Mouse (Mus musculus) lung, postnatal 14 days (tissue): ENCODE results near the gene Toporsl.
A peak's percentile ranks its signal among the peaks of the same experiment; 100 is the strongest.

Experiments
- DNase-seq: peaks from one replicate; pipeline ENCODE4 v3.0.0; 2021

Gene Toporsl

DNA sequence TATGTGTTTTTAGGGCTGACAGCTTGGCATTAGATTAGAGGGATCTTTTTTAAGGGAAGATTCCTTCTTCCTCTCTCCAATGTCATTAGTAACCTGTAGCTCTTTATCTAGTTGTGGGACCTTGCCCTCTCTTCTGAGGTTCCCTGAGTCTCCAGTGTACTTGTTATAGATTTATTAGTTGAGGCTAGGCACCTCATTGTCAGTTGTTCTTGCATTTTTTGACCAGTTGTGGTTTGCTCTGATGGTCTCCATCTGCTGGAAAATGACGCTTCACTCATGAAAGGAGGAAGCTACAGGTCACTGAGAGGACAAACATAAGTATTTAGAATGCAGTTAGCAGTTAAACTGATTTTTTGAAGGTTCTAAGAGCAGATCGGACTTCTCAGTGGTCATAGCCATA is at the start of gene Toporsl:
Toporsl (plus strand) TSS at position 348 of the 400 bp plus-strand sequence.
- no peak for DNase-seq

DNA sequence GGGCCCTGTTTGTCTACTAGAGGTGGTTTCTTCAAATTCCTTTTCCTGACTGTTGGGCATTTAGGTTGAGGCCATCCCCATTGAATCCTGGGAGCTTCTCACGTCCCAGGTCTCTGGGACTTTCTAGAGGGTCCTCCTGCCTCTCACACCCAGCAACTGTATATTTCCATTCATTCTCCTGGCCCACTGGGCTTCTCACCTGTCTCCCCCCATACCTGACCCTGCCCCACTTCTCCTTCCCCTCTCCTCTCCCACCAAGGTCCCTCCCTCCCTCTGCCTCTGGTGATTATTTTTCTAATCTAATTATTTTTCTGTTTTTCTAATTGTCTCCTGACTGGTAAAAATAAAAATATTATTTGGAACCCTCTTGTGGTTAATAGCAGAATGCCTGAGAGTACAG is 38.4 kb upstream of the Toporsl start:
- DNase-seq, result no peak

DNA sequence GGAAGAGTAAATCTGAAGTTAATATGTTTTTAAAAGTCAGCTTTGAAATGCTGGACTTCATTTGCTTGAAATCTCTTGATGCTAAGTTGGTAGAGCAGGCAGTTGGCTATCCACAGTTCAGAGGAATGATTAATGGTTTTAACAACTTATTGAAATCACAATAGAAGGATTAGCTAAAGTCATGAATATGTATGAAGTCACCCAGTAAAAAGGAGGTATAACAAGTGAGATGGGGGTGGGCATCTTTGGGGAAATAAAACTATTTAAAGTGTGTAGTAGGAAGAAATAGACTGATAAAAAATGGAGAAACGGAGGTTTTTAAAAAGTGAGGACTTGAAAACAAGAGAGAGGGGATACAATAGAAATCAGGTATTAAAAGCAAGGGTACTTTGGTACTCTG is 38.0 kb upstream of the Toporsl start:
- DNase-seq, result no peak

DNA sequence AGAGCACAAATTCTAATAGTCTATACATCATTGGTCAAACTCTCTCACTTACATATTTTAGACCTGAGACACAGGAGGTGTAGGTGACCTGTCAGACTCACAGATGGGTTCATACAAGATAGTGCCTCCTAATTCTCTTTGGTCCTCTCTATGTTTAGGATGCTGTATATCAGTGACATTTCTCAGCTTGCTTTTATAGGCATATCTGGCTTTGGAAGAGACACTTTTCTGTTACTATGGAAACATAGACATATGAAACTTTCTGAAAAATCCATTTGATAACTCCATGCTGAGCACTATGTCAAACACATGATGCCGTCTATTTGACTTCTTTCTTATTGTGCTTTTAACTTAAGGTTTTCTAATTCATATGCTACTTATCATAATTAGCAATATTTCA is 32.2 kb upstream of the Toporsl start:
- no peak for DNase-seq

DNA sequence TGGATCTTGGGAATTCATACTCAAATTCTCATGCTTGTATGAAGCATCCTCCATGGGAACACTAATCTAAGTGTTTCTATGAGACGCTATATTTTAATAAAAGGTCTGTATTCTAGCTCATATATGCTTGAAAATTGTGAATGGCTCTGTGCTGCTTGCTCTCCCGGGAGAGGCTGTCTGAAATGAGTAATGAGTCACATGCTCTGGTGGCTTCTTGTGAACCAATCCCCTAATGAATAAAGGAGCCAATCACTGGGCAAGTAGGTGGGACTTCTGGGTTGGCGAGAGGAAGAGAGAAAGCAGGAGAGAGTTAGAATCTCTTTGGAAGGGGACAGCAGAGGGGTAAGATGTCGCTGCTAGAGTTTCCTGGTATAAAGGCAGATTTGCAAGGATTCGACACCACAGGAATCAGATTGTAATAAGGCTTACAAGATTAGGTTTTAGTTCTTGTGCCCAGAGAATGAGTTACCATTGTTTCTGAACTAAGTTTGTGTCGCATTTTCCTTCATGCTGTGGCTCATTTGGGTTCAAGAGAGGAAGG is 9.8 kb upstream of the Toporsl start:
- no peak for DNase-seq

DNA sequence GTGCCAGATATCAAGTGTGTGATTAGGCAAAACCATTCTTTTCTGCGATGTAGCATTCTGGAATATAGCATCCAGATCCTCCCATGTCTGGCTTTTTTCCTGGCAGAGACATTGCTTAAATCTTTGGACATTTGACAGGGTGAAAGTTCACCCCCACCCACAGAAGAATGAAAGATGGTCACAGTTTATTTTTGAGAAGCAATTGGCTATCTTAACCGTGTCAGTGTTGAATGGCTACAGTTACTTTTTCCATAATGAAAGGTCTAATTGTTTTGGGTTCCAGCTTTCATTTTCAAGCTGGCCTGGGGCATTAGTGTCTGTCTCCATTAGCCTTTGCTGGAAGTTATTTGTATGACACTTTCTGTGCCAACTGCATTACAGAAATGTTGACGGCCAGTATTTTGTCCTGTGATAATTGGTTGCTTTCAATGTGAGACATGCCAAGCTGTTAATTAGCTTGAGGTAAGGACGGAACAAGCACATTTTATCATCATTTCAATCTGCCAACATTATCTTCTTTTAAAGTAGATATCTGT is 2.2 kb upstream of the Toporsl start:
- DNase-seq, result no peak

DNA sequence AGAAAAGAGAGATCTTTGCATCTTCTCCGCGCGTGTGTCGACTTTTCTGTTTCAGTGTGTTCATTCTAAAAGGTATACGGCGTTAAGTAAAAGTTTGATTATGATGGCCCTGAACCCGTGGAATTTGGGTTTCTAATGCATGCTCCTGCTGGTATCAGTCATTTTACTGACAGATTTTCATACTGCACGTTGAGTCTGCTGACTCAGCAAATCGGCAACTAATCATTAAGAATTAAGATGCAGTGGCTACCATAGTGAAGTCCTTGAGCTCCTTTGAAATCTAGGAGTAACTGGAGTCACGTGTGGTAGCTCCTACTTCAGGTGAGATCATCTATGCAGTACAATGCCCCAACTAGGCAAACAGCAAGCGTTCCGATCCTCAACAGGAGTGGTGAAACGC is 1.4 kb upstream of the Toporsl start:
- DNase-seq, result no peak

DNA sequence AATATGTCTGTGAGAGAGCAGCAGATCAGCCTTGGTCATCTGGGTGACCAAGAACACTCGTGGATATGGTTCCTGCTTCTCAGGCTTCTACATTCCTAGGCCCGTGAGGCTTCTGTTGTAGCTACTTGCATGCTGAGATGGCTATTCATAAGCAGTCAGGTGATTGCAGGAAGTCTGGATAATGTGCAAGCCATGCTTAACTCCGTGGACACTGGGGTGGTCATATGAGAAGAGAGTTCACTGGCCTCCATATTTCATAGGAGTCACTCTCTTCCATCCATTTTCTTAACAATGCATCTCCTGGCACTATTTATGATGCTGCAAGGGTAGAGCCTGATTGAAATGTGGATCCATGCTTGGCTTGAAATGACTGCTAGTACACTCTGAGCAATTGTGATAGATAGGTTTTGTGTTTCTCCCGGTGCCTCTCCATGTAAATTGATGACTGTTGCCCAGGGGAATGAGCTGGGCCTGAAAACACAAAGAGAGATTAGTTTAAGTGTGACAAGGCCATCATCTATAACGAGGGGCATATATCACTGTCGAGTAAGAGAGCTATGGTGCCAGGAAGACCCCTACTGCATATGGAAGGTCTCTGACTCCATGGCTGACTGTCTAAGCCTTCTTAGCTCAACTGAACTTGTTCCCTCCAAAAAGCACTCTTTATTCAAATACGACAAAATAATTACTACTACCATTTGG is 2.3 kb downstream of the Toporsl start:
- no peak for DNase-seq

DNA sequence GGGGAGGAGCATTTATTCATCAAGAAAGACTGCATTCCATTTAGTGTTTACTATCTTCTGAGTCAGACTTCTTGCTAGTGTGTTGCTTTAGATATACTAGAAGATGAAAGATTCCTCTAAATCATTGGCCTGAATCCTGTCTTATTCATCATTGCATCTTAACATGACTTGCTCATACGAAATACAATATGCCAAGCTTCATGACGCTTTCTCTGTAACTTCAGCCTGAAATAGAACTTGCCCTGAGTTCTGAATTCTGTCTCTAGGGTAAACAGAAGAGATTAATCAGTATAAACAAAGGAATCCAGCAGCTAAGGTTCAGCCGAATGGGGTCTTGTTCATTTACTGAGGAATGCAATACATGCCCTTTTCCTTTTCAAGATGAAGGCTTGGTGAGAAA is 10.8 kb downstream of the Toporsl start:
- DNase-seq, result no peak

DNA sequence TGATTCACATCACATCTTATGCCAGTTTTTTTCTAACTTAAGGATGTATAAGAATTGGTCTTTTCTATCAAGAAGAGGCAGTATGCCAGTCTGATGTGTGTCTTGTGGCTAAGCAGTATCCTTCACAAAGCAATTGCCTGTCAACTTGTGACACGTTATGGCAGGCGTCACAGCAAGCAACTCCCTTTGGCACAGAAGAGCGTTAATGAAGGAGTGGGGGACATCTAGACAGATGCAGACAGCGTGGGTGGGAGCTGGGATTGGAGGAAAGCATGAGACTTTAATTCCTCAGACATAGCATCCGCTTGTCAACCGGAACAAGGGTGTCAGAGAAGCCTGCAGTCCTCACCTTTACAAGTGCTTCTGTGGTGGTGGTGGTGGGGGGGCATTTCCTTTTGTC is 38.9 kb downstream of the Toporsl start:
- no peak for DNase-seq

DNA sequence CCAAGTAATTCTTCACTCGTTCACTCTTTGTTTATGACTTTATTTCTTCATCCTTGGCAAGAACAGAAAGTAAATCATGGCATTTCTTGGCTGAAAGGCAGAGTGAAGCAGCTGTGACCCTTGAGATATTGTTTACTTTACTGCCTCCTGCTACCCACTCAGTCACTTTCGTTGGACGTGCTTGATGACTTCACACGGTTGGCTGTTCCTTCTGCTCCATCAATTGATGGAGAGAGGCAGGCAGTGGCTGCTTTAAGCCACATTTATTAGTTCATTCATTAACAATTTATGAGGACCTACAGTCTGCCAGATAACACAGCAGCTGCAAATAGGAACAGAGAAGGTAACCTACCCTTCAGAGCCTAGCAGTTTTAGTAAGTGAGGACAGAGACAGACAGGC is 51.7 kb downstream of the Toporsl start:
- no peak for DNase-seq

DNA sequence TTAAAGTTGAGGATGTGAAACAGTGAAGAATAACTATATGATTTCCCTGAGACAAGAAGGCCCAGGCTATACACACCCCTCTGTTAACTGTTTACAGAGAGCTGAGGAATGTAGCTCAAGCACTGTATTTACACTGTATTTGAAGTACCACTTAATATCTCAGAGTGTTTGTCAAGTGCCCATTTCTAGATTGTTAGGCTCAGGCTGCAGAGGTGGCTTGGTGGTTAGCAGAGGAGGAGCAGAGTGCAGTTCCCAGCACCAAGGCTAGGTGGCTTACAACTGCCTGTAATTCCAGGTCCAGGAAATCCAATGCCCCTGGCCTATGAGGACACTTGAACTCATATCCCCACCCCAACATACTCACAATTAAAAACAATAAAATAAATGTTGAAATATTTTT is 63.6 kb downstream of the Toporsl start:
- DNase-seq, result peak; percentile 9

DNA sequence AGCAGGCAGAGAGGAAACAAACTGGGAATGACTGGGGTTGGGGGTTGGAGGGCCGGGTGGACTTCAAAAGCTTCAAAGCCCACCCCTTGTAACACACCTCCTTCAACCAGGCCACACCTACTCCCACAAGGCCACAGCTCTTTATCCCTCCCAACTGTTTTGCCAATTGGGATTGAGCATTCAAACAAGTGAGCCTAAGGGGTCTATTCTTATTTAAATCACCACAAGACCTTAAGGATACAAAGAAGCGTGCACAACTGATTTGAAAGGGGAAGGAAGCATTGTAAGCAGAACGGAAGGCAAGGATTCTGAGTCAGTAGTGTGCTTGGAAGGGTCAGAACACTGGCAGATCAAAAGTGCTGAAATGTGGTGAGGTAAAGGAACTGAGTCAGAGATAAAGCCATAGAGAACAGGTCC is 64.6 kb downstream of the Toporsl start:
- no peak for DNase-seq

DNA sequence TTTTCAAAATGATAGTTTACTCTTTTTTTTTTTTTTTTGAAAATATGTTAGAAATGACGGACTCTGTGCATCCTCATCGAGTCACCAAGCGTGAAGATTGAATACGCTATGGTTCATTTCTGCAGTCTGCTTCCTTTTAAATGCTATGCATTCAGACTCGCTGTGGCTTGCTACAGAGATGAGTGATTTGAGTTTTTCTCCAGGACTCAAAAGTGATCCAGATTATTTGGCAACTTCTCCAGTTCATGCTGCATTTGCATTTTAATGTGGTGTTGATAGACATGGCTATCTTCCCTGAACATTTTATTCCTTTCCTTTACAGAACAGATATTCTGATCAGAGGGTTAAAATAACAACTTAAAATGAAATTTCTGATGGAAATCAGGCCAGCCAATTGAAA is 65.2 kb downstream of the Toporsl start:
- DNase-seq, result no peak
